Mouse (Mus musculus) neural tube, embryonic 11.5 days (tissue): ENCODE results near the gene Mal. TPM values are rescaled to one million over a fixed set of nuclear protein-coding genes. Genes with fewer than 3 reads are reported as not detected.

Source experiments
- ATAC-seq: fragments of 200-750 bp; cut with Nextera tagmentation; 2 replicates; pipeline ENCODE4 v1.8.0; 2017; ENCODE audit warnings: moderate number of reproducible peaks, mild to moderate bottlenecking, moderate TSS enrichment, moderate library complexity; ENCODE audit not compliant: insufficient read depth, low FRiP score, low TSS enrichment
- DNase-seq: peaks from one replicate; pipeline ENCODE4 v3.0.0-alpha.2; 2015; ENCODE audit warnings: low spot score
- H3K27ac ChIP-seq: fragments of 300-500 bp; sonication (generic); 2 replicates; pipeline ENCODE4 v1.5.1; 2014; ENCODE audit warnings: low read depth, mild to moderate bottlenecking, low read length
- H3K27me3 ChIP-seq: fragments of 300-500 bp; sonication (generic); 2 replicates; pipeline ENCODE4 v1.6.1; 2014; ENCODE audit warnings: mild to moderate bottlenecking, low read length, mixed read lengths; ENCODE audit not compliant: control insufficient read depth, insufficient read depth
- H3K36me3 ChIP-seq: fragments of 300-500 bp; sonication (generic); 2 replicates; pipeline ENCODE4 v1.6.1; 2014; ENCODE audit warnings: mild to moderate bottlenecking, low read length, moderate library complexity, mixed read lengths; ENCODE audit not compliant: control insufficient read depth, insufficient read depth
- H3K4me1 ChIP-seq: fragments of 300-500 bp; sonication (generic); 2 replicates; pipeline ENCODE4 v1.6.1; 2014; ENCODE audit warnings: low read length, mixed read lengths; ENCODE audit not compliant: control insufficient read depth, insufficient read depth
- H3K4me2 ChIP-seq: fragments of 300-500 bp; sonication (generic); 2 replicates; pipeline ENCODE4 v1.6.1; 2014; ENCODE audit warnings: low read depth, mild to moderate bottlenecking, moderate library complexity
- H3K4me3 ChIP-seq: fragments of 300-500 bp; sonication (generic); 2 replicates; pipeline ENCODE4 v1.5.1; 2014; ENCODE audit warnings: low read depth, low read length
- H3K9ac ChIP-seq: fragments of 300-500 bp; sonication (generic); 2 replicates; pipeline ENCODE4 v1.6.1; 2014; ENCODE audit warnings: mild to moderate bottlenecking, low read length
- H3K9me3 ChIP-seq: fragments of 300-500 bp; sonication (generic); 2 replicates; pipeline ENCODE4 v1.6.1; 2016; ENCODE audit warnings: low read length; ENCODE audit not compliant: control insufficient read depth
- WGBS: fragments of 180-500 bp; shearing (Covaris S2); extraction: QIAGEN DNeasy Blood & Tissue Kit; methylation state at CpG from one replicate; pipeline ENCODE4 v1.1.7; 2014; 5-methylcytosine and 5-hydroxymethylcytosine counted together
- polyA plus RNA-seq: library from polyadenylated mRNA; unstranded; fragments of >200 nt; fragmentation: Nextera tagmentation; extraction: Ambion mirVana; gene quantifications from 2 replicates; pipeline ENCODE4 v1.2.1, GENCODE M21; 2014

Gene Mal
- polyA plus RNA-seq, 1 experiment from 2014 or later = 1.2 TPM

- H3K27ac ChIP-seq = no peak overlapping the region
- H3K27me3 ChIP-seq = peaks cover 33% of the 10 kb centered on the region
- no peak for DNase-seq
- peaks cover 6% of the 10 kb centered on the region for H3K4me1 ChIP-seq
- no peaks in the 10 kb centered on the region for H3K36me3 ChIP-seq
- WGBS = 45% methylated on average over 3 of the region's 3 CpGs
- no peaks in the 10 kb centered on the region for H3K9me3 ChIP-seq
- no peak overlapping the region for H3K9ac ChIP-seq
- no peak for ATAC-seq
- no peak overlapping the region for H3K4me2 ChIP-seq
- H3K4me3 ChIP-seq = no peak overlapping the region
These were observed 1.7 kb downstream of the Mal start for GRCm38 (mm10) chr2:127654786-127655185.

GRCm38 (mm10) chr2:127652805-127653204, 3.7 kb downstream of the Mal start:
- DNase-seq = no peak
- Histone ChIP-seq H3K27ac (no peak overlapping the region), H3K36me3 (no peaks in the 10 kb centered on the region), H3K4me2 (no peak overlapping the region), H3K9me3 (no peaks in the 10 kb centered on the region), H3K9ac (no peak overlapping the region), H3K27me3 (peaks cover 33% of the 10 kb centered on the region), H3K4me1 (peaks cover 6% of the 10 kb centered on the region), H3K4me3 (no peak overlapping the region)
- ATAC-seq = no peak
- 89% methylated on average over 2 of the region's 2 CpGs for WGBS

- Histone ChIP-seq H3K27me3 (peaks cover 30% of the 10 kb centered on the region), H3K4me2 (no peak overlapping the region), H3K9me3 (no peaks in the 10 kb centered on the region), H3K36me3 (no peaks in the 10 kb centered on the region), H3K4me1 (peaks cover 6% of the 10 kb centered on the region), H3K9ac (no peak overlapping the region), H3K27ac (no peak overlapping the region), H3K4me3 (no peak overlapping the region)
- ATAC-seq (no peak), DNase-seq (no peak)
These were observed 4.2 kb downstream of the Mal start for GRCm38 (mm10) chr2:127652335-127652734.

- WGBS = 77% methylated on average over 5 of the region's 5 CpGs
- no peak for ATAC-seq
These were observed 4.9 kb downstream of the Mal start for GRCm38 (mm10) chr2:127651601-127652000.

GRCm38 (mm10) chr2:127649921-127650320, 6.6 kb downstream of the Mal start:
- no peak overlapping the region for H3K9ac ChIP-seq
- no peaks in the 10 kb centered on the region for H3K9me3 ChIP-seq
- no peak overlapping the region for H3K4me3 ChIP-seq
- H3K36me3 ChIP-seq = no peaks in the 10 kb centered on the region
- no peak for ATAC-seq
- no peaks in the 10 kb centered on the region for H3K4me1 ChIP-seq
- no peak overlapping the region for H3K4me2 ChIP-seq
- no peak for DNase-seq
- no peak overlapping the region for H3K27ac ChIP-seq
- WGBS = 82% methylated on average over 5 of the region's 5 CpGs
- peaks cover 7% of the 10 kb centered on the region for H3K27me3 ChIP-seq

More at GRCm38 (mm10) chr2:127651601-127652000, 4.9 kb downstream of the Mal start:
- Histone ChIP-seq H3K36me3 (no peaks in the 10 kb centered on the region), H3K27me3 (peaks cover 24% of the 10 kb centered on the region), H3K9me3 (no peaks in the 10 kb centered on the region), H3K4me3 (no peak overlapping the region), H3K4me2 (no peak overlapping the region), H3K4me1 (peaks cover 6% of the 10 kb centered on the region), H3K9ac (no peak overlapping the region), H3K27ac (no peak overlapping the region)
- DNase-seq = no peak

- H3K9me3 ChIP-seq = no peaks in the 10 kb centered on the region
- H3K36me3 ChIP-seq = no peaks in the 10 kb centered on the region
- H3K4me2 ChIP-seq = no peak overlapping the region
- no peak overlapping the region for H3K9ac ChIP-seq
- DNase-seq (no peak), ATAC-seq (no peak)
- H3K4me1 ChIP-seq = no peaks in the 10 kb centered on the region
- H3K27me3 ChIP-seq = no peaks in the 10 kb centered on the region
- H3K27ac ChIP-seq = no peak overlapping the region
- WGBS = 89% methylated on average over 6 of the region's 6 CpGs
- H3K4me3 ChIP-seq = no peak overlapping the region
These were observed 8.3 kb downstream of the Mal start for GRCm38 (mm10) chr2:127648145-127648544.

- no peaks in the 10 kb centered on the region for H3K36me3 ChIP-seq
- H3K4me3 ChIP-seq = no peak overlapping the region
- no peaks in the 10 kb centered on the region for H3K4me1 ChIP-seq
- no peak for DNase-seq
- no peak for ATAC-seq
- no peak overlapping the region for H3K27ac ChIP-seq
- WGBS = 81% methylated on average over 5 of the region's 5 CpGs
- no peaks in the 10 kb centered on the region for H3K9me3 ChIP-seq
- H3K9ac ChIP-seq = no peak overlapping the region
- H3K4me2 ChIP-seq = no peak overlapping the region
- no peaks in the 10 kb centered on the region for H3K27me3 ChIP-seq
These were observed 9.6 kb downstream of the Mal start for GRCm38 (mm10) chr2:127646875-127647274.

GRCm38 (mm10) chr2:127643728-127644704, 12.5 kb downstream of the Mal start:
- DNase-seq (no peak), ATAC-seq (no peak)
- H3K27me3 ChIP-seq = no peaks in the 10 kb centered on the region
- no peaks in the 10 kb centered on the region for H3K4me1 ChIP-seq
- H3K4me2 ChIP-seq = no peak overlapping the region
- H3K4me3 ChIP-seq = no peak overlapping the region
- H3K9me3 ChIP-seq = no peaks in the 10 kb centered on the region
- H3K36me3 ChIP-seq = no peaks in the 10 kb centered on the region
- no peak overlapping the region for H3K9ac ChIP-seq
- no peak overlapping the region for H3K27ac ChIP-seq
- WGBS = 67% methylated on average over 19 of the region's 19 CpGs

GRCm38 (mm10) chr2:127638973-127639372, 17.5 kb downstream of the Mal start:
- DNase-seq (no peak), ATAC-seq (no peak)
- 90% methylated on average over 9 of the region's 9 CpGs for WGBS
- no peak overlapping the region for H3K27ac ChIP-seq
- no peak overlapping the region for H3K9ac ChIP-seq
- no peak overlapping the region for H3K4me3 ChIP-seq
- no peaks in the 10 kb centered on the region for H3K4me1 ChIP-seq
- H3K9me3 ChIP-seq = no peaks in the 10 kb centered on the region
- H3K27me3 ChIP-seq = no peaks in the 10 kb centered on the region
- no peak overlapping the region for H3K4me2 ChIP-seq
- H3K36me3 ChIP-seq = no peaks in the 10 kb centered on the region
